Mouse (Mus musculus) liver, postnatal 0 days (tissue): ENCODE results near the gene Pitpnm2. TPM values are rescaled to one million over a fixed set of nuclear protein-coding genes. Genes with fewer than 3 reads are reported as not detected.

Source experiments
- ATAC-seq: fragments of 200-750 bp; cut with Nextera tagmentation; 2 replicates; pipeline ENCODE4 v1.8.0; 2017; ENCODE audit warnings: mild to moderate bottlenecking, moderate library complexity
- DNase-seq: peaks from one replicate; pipeline ENCODE4 v3.0.0-alpha.2; 2016
- H3K27ac ChIP-seq: fragments of 300-500 bp; sonication (generic); 2 replicates; pipeline ENCODE4 v1.5.1; 2014; ENCODE audit warnings: antibody characterized with exemption, moderate library complexity, mild to moderate bottlenecking, low read depth
- H3K27me3 ChIP-seq: fragments of 300-500 bp; sonication (generic); 2 replicates; pipeline ENCODE4 v1.6.1; 2014; ENCODE audit warnings: low read length, control low read depth, mixed read lengths; ENCODE audit not compliant: insufficient read depth
- H3K36me3 ChIP-seq: fragments of 300-500 bp; sonication (generic); replicated peaks from 2 replicates; pipeline ENCODE4 v1.6.1; 2014; ENCODE audit warnings: mild to moderate bottlenecking, control low read depth, low read length, moderate library complexity, mixed read lengths; ENCODE audit not compliant: insufficient read depth
- H3K4me1 ChIP-seq: fragments of 300-500 bp; sonication (generic); 2 replicates; pipeline ENCODE4 v1.6.1; 2014; ENCODE audit warnings: antibody characterized with exemption, mild to moderate bottlenecking, control low read depth; ENCODE audit not compliant: insufficient read depth
- H3K4me2 ChIP-seq: fragments of 300-500 bp; sonication (generic); 2 replicates; pipeline ENCODE4 v1.6.1; 2014; ENCODE audit warnings: low read depth, mild to moderate bottlenecking, low read length, moderate library complexity, mixed read lengths
- H3K4me3 ChIP-seq: fragments of 300-500 bp; sonication (generic); 2 replicates; pipeline ENCODE4 v1.5.1; 2014; ENCODE audit warnings: low read depth, low read length
- H3K9ac ChIP-seq: fragments of 300-500 bp; sonication (generic); replicated peaks from 2 replicates; pipeline ENCODE4 v1.6.1; 2014; ENCODE audit warnings: mild to moderate bottlenecking, moderate library complexity
- H3K9me3 ChIP-seq: fragments of 300-500 bp; sonication (generic); 2 replicates; pipeline ENCODE4 v1.6.1; 2016; ENCODE audit warnings: mild to moderate bottlenecking, control low read depth, low read length, mixed read lengths
- CTCF ChIP-seq: sonication (generic); IDR thresholded peaks from 2 replicates; pipeline ENCODE4 v1.5.1; 2016; ENCODE audit warnings: antibody characterized with exemption, low read depth
- EP300 ChIP-seq: IDR thresholded peaks from 2 replicates; pipeline ENCODE4 v1.6.1; 2016; ENCODE audit warnings: antibody characterized with exemption, low read depth, mild to moderate bottlenecking
- WGBS: fragments of 180-500 bp; shearing (Covaris S2); extraction: QIAGEN DNeasy Blood & Tissue Kit; methylation state at CpG from one replicate; pipeline ENCODE4 v1.1.7; 2014; ENCODE audit not compliant: insufficient replicate concordance; 5-methylcytosine and 5-hydroxymethylcytosine counted together
- polyA plus RNA-seq: library from polyadenylated mRNA; unstranded; fragments of >200 nt; fragmentation: Nextera tagmentation; extraction: Ambion mirVana; gene quantifications from 2 replicates; pipeline ENCODE4 v1.2.1, GENCODE M21; 2015

Pitpnm2 gene
- polyA plus RNA-seq, 1 experiment from 2014 or later: 2.4 TPM

DNA sequence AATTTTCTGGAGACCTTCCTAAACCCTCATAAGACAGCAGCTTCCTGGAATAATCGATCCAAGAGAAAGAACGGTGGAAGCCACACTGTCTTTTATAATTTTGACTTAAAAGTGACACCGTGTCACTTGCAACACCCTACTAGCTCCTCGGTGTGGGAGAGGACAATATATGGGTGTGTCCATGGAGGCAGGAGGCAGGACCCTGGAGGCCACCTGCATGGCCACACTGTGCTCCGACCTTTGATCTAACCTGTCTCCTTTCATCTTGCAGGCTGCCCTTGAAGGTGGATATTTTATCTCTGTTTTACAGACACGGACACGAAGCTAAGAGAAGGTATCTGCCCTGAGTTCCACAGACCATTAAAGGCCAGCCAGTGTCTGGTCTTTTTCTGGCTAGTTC, 51.1 kb downstream of the Pitpnm2 start:
- TF ChIP-seq EP300 (no peak), CTCF (no peak)
- ATAC-seq (no peak), DNase-seq (no peak)
- H3K9me3 ChIP-seq: no peaks in the 10 kb centered on the region
- H3K4me2 ChIP-seq: no peak overlapping the region
- no peaks in the 10 kb centered on the region for H3K36me3 ChIP-seq
- 58% methylated on average over 7 of the region's 7 CpGs for WGBS
- no peak overlapping the region for H3K27ac ChIP-seq
- no peaks in the 10 kb centered on the region for H3K27me3 ChIP-seq
- H3K4me1 ChIP-seq: peaks cover 28% of the 10 kb centered on the region
- H3K9ac ChIP-seq: no peak overlapping the region
- no peak overlapping the region for H3K4me3 ChIP-seq

DNA sequence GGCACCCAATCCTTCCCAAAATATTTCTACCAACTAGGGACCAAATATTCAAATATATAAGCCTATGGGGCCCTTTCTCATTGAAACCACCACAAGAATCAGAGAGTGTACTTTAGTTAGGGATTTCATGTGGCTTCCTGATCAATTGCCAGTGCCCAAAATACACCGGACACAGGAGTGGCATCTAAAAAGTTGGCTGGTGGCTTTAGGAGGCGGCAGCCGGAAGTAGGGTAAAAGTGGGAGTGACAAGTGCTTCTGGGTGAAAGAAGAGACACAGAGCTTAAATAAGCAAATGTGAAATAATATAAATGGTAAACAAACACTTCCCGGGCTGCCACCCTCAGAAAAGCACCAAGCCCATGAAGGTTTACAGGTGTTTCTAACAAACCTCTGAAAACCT, 53.5 kb downstream of the Pitpnm2 start:
- H3K4me1 ChIP-seq: peaks cover 21% of the 10 kb centered on the region
- no peak overlapping the region for H3K4me3 ChIP-seq
- WGBS: 89% methylated on average over 4 of the region's 4 CpGs
- DNase-seq (no peak), ATAC-seq (no peak)
- H3K27ac ChIP-seq: no peak overlapping the region
- H3K9ac ChIP-seq: no peak overlapping the region
- no peaks in the 10 kb centered on the region for H3K9me3 ChIP-seq
- no peak overlapping the region for H3K4me2 ChIP-seq
- H3K36me3 ChIP-seq: no peaks in the 10 kb centered on the region
- TF ChIP-seq EP300 (no peak), CTCF (no peak)
- H3K27me3 ChIP-seq: no peaks in the 10 kb centered on the region

DNA sequence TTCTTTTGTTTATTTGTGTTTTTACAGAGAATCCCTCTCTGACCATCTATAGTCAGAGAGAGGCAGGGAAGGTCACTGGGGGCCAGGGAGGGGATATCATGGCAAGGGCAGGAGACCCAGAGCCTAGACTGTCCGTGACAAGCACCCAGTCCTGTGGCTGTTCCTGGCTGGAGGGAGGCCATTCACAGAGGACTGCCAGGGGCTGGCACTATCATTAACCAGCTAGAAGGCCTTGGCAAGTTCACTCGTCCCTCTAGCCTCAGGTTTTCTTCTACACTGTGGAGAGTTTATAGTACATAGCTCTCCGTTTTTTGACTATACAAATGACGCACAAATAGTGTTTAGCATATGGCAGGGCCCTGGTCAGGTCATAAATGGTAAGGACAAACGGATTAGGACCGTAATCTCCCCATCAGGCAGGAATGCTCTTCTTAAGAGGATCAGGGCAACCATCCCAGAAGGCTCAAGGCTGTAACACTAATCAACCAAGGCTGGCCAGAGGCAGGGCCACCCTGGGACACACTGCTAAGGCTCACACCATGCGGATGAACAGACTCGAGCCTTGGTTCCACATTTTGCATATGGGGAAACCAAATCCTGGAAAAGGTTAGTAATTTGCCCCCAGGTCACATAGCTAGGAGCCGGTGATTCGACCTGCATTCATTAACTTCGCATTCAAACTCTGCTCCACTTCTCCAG, 55.0 kb downstream of the Pitpnm2 start:
- no peak overlapping the region for H3K4me3 ChIP-seq
- H3K9me3 ChIP-seq: no peaks in the 10 kb centered on the region
- DNase-seq (no peak), ATAC-seq (no peak)
- peaks cover 16% of the 10 kb centered on the region for H3K4me1 ChIP-seq
- no peak for TF ChIP-seq CTCF
- TF ChIP-seq EP300: no peak
- no peak overlapping the region for H3K4me2 ChIP-seq
- H3K9ac ChIP-seq: no peak overlapping the region
- WGBS: 79% methylated on average over 11 of the region's 11 CpGs
- H3K27ac ChIP-seq: no peak overlapping the region
- H3K36me3 ChIP-seq: no peaks in the 10 kb centered on the region
- no peaks in the 10 kb centered on the region for H3K27me3 ChIP-seq

DNA sequence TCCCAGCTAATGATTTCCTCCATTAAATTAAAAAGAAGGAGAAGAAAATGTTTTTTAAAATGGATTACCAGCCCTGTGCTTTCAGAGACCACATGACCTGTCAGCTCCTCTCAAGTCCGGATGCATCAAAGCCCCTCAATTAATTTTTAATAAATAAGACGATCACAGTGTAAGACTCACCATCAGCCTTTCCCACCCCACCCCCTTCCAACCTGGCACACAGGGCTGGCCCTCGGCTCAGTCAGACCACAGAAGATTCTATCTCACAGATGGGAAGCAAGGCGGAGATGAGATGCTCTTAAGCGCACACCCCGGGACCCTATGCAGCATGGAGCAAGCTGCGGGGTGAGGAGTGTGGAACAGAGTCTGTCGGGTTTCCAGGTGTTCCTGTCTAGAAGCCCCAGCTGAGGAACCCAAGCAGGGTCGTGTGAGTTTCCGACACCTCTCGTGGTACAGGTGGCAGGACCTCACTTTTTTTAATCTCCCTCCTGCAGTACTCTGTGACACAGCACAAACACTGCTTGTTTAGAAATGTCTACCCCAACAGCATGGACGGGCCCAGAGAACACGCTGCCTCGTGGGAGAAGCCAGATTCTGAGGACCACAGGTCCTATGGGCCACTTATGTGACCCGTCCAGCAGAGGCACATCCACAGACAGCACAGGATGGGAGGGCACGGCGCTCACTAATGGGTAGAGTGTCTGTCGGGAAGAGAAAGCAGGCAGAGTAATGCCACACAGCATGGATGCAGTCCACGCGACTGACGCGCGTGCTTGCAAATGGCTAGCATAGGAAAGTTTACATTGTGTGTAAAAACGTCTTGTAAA, 56.1 kb downstream of the Pitpnm2 start:
- TF ChIP-seq CTCF (no peak), EP300 (no peak)
- Histone ChIP-seq H3K4me3 (no peak overlapping the region), H3K4me1 (peaks cover 18% of the 10 kb centered on the region; the same call in 1 of the 2 replicates), H3K9ac (no peak overlapping the region), H3K27ac (no peak overlapping the region), H3K27me3 (no peaks in the 10 kb centered on the region), H3K36me3 (no peaks in the 10 kb centered on the region), H3K4me2 (no peak overlapping the region), H3K9me3 (no peaks in the 10 kb centered on the region)
- DNase-seq (no peak), ATAC-seq (no peak)
- WGBS: 77% methylated on average over 24 of the region's 24 CpGs

DNA sequence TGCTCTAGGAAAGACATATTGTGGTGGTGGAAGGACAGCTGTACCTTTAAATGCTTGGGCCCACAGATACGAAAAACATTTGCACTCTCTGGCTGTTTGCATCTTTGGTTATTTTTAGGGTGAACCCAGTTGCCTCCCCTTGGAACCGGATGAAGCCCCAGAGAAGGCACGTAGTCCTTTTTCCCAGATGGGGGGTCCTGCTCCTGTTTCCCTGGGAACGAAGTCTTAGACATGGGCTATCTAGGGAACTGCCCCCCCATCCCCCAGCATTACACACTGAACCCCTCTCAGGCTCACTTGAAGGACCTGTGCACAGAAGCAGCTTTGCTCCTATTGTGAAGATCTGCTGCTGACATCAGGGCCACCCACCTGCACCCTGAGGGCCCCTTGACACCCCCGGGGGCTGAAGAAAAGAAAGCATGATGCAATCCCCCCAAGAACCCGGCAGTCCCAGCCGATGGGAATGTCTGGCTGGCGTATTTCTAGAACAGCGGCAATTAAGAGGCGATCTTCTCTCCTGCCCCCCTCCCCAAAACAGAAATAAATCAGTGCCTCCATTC, 56.8 kb downstream of the Pitpnm2 start:
- peaks cover 18% of the 10 kb centered on the region for H3K4me1 ChIP-seq
- no peaks in the 10 kb centered on the region for H3K9me3 ChIP-seq
- no peaks in the 10 kb centered on the region for H3K27me3 ChIP-seq
- no peak for TF ChIP-seq CTCF
- TF ChIP-seq EP300: no peak
- H3K27ac ChIP-seq: no peak overlapping the region
- H3K36me3 ChIP-seq: no peaks in the 10 kb centered on the region
- H3K9ac ChIP-seq: no peak overlapping the region
- H3K4me2 ChIP-seq: no peak overlapping the region
- DNase-seq (no peak), ATAC-seq (no peak)
- no peak overlapping the region for H3K4me3 ChIP-seq
- 80% methylated on average over 10 of the region's 10 CpGs for WGBS

DNA sequence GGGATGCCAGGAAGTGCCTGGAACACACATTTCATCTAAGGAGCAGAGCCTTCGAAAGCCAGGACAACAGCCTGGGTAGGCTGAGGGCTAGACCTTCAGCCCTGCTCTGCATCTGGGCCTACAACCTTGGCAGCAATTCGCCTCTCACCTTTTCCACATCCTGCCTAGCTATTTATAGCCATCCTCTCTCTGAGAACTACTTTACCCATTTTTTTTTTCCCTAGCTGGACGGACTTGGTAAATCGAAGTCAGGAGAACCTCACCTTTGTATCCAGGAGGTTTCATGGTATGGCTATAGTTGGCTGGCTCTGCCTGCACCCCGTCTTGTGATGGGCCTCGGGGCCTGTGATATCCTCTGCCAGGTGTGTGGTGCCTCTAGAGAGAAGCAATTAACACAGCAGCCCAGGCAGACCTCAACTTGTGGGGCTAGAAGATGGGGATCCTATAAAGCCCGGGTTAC, 57.3 kb downstream of the Pitpnm2 start:
- Histone ChIP-seq H3K27me3 (no peaks in the 10 kb centered on the region), H3K9ac (no peak overlapping the region), H3K4me2 (no peak overlapping the region), H3K4me1 (peaks cover 24% of the 10 kb centered on the region), H3K36me3 (no peaks in the 10 kb centered on the region), H3K4me3 (no peak overlapping the region), H3K9me3 (no peaks in the 10 kb centered on the region), H3K27ac (no peak overlapping the region)
- WGBS: 80% methylated on average over 7 of the region's 7 CpGs
- ATAC-seq (no peak), DNase-seq (no peak)
- no peak for TF ChIP-seq EP300
- TF ChIP-seq CTCF: no peak
